In the genomic region with DNA sequence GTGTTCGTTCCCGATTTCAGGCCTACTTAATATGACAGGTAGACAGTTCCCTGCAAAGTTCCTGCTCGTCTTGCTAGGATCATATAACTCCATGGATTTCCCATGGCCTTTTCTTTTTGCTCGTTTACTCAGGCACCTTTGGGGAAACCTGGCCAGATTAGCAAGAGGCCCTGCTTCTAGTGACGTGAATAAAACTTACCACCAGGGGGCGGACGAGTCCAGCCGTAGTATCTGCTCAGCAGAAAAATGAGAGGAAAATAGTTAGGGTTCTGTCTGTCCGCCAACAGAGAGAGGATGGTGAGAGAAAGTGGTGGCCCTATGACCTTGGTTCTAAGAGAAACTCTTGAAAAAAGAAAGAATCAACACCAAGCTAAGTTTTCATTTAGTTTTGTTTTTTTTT, we compare ENCODE assay signal across 10 mouse cellular contexts. TPM values are rescaled to one million over a fixed set of nuclear protein-coding genes. Genes with fewer than 3 reads are reported as not detected.
A peak's percentile ranks its signal among the peaks of the same experiment; 100 is the strongest.
DNase-seq lines count a peak whose midpoint lies in the region; ATAC-seq lines count a peak whose summit lies in the region.
"Had no signal": no experiment of that assay in that cellular context is flagged by ENCODE, and none has a peak within 500 bp of the region (broad histone marks: within the 10 kb centered on the region; RNA-seq: fewer than 3 reads in every experiment).

No protein-coding gene starts in this region.

- H3K9me3 ChIP-seq in liver, embryonic 12.5 days (replicated peaks): no peaks in the 10 kb centered on the region
- H3K9me3 ChIP-seq: stomach, embryonic 15.5 days had no signal

- H3K27me3 ChIP-seq in liver, embryonic 12.5 days (replicated peaks): no peaks in the 10 kb centered on the region
- H3K27me3 ChIP-seq: heart, embryonic 13.5 days; stomach, embryonic 15.5 days had no signal

- no peak overlapping the region for H3K27ac ChIP-seq in liver, embryonic 12.5 days
- H3K27ac ChIP-seq: heart, embryonic 13.5 days; stomach, embryonic 15.5 days had no signal

- intact Hi-C loops in heart, postnatal 14 days (cut with DNase I): no loop called here
- intact Hi-C loops in left cerebral cortex, postnatal 14 days (cut with DNase I): no loop called here

- 0 out of 2 replicates have a peak, but pooled peaks cover 2% of the 10 kb centered on the region for H3K36me3 ChIP-seq in liver, embryonic 12.5 days
- H3K36me3 ChIP-seq: heart, embryonic 13.5 days; stomach, embryonic 15.5 days had no signal

- no peaks in the 10 kb centered on the region for H3K4me1 ChIP-seq in liver, embryonic 12.5 days
- H3K4me1 ChIP-seq: stomach, embryonic 15.5 days had no signal

- ATAC-seq in liver, embryonic 12.5 days: no peak

- no peak overlapping the region for H3K4me3 ChIP-seq in liver, embryonic 12.5 days
- H3K4me3 ChIP-seq: heart, embryonic 13.5 days; stomach, embryonic 15.5 days had no signal

- WGBS in liver, embryonic 12.5 days (ENCODE audit: insufficient replicate concordance): 25% methylated on average over 9 of the region's 9 CpGs

- peak; percentile 75 for DNase-seq in liver
- DNase-seq in adrenal gland, adult 18-20 months (ENCODE audit: low spot score in 2 of 2): peak; percentile 73 to 74
- DNase-seq in embryo, embryonic 10.5 days (ENCODE audit: low spot score): peak; percentile 83
- DNase-seq in heart, postnatal 14 days: peak; percentile 70 to 85
- DNase-seq in left cerebral cortex, postnatal 14 days (ENCODE audit: low spot score in 2 of 2): peak; percentile 72 to 88
- peak; percentile 14 for DNase-seq in ovary, adult 18-20 months (ENCODE audit: low spot score)
- DNase-seq in thymus, postnatal 14 days: peak; percentile 85

- H3K9ac ChIP-seq in liver, embryonic 12.5 days: no peak overlapping the region
- H3K9ac ChIP-seq: heart, embryonic 13.5 days; stomach, embryonic 15.5 days had no signal

- H3K4me2 ChIP-seq in liver, embryonic 12.5 days: no peak overlapping the region
- H3K4me2 ChIP-seq: heart, embryonic 13.5 days; stomach, embryonic 15.5 days had no signal

RNA-seq across cellular contexts. Expression of a gene that starts 14.8 kb away (rescaled TPM):
- polyA plus RNA-seq in liver, embryonic 12.5 days (2016; fragmentation: Nextera tagmentation; extraction: Ambion mirVana): 5.0 and 5.9 TPM in 2 replicates
- 1 to 10 TPM; 1.9 to 2.3 TPM for total RNA-seq in adrenal gland, adult 18-20 months (2021)
- total RNA-seq in heart, postnatal 14 days (2021): 1 to 10 TPM in 1 of 2 experiments, under 1 TPM in 1; 0.86 to 1.0 TPM
- total RNA-seq in left cerebral cortex, postnatal 14 days (2021): not detected

RNA-seq across cellular contexts. Expression of a gene that starts 39.5 kb away (rescaled TPM):
- 15.6 and 17.7 TPM in 2 replicates for polyA plus RNA-seq in liver, embryonic 12.5 days (2016; fragmentation: Nextera tagmentation; extraction: Ambion mirVana)
- total RNA-seq in adrenal gland, adult 18-20 months (2021): 1 to 10 TPM in 1 of 2 experiments, under 1 TPM in 1; 0.83 to 6.6 TPM
- 1 to 10 TPM in 1 of 2 experiments, under 1 TPM in 1; 0.19 to 1.3 TPM for total RNA-seq in heart, postnatal 14 days (2021)
- total RNA-seq in left cerebral cortex, postnatal 14 days (2021): 10 to 100 TPM; 19.9 to 21.4 TPM

RNA-seq across cellular contexts. Expression of a gene that starts 50.1 kb away (rescaled TPM):
- 7.2 and 8.4 TPM in 2 replicates for polyA plus RNA-seq in liver, embryonic 12.5 days (2016; fragmentation: Nextera tagmentation; extraction: Ambion mirVana)
- total RNA-seq in adrenal gland, adult 18-20 months (2021): 10 to 100 TPM in 1 of 2 experiments, 1 to 10 TPM in 1; 9.7 to 22.9 TPM
- 100 to 1,000 TPM in 1 of 2 experiments, 10 to 100 TPM in 1; 78.5 to 115 TPM for total RNA-seq in heart, postnatal 14 days (2021)
- total RNA-seq in left cerebral cortex, postnatal 14 days (2021): 1 to 10 TPM; 6.6 to 9.1 TPM

Comparison
In these comparisons a context has a peak if more than half of its experiments do, and no peak if none do; other contexts are left out.
1. DNase-seq: peak in every context shown above with its lines; median percentile 85 in thymus, postnatal 14 days; 83 in embryo, embryonic 10.5 days; 80 in left cerebral cortex, postnatal 14 days; 78 in heart, postnatal 14 days; 75 in liver; 74 in adrenal gland, adult 18-20 months; 14 in ovary, adult 18-20 months.